Mouse (Mus musculus): Measurements from ENCODE around the gene Enthd1. TPM values are rescaled to one million over a fixed set of nuclear protein-coding genes. Genes with fewer than 3 reads are reported as not detected.
A peak's percentile ranks its signal among the peaks of the same experiment; 100 is the strongest.

The Enthd1 gene
- polyA plus RNA-seq, 1 experiment from 2014 or later: not detected

DNA sequence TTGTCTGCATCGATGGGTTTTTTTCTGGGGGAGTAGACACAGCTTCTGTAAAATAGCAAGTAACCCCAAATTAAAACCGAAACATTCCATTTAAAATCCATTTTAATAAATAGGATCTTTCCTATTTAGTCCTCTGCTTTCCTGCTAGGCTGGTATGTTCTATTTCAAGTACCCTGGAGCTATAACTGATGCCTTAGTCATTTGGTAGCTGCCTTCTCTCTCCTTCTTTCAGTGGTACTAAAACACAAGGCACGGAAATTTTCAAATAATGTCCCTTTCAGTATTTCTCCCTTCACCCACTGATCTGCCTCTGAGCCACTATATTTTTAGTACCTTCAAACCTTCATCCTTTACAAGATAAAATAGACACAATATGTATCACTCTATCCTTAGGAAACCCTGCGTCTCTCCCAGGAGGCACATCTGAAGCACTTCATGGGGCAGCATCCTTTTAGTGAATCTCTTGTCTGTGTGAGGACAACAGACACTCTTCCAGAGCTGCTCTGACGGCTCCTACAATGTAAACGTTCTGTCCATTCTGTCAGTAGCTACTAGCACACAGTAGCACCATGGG is 90.4 kb downstream of the Enthd1 start:
- DNase-seq (ENCODE audit: low spot score): no peak
- Histone ChIP-seq H3K4me2 (ENCODE audit: low read depth, severe bottlenecking) (no peak overlapping the region), H3K4me3 (ENCODE audit: low read depth, low read length) (no peak overlapping the region), H3K9me3 (ENCODE audit: control insufficient read depth, low read length) (no peaks in the 10 kb centered on the region), H3K36me3 (ENCODE audit: control insufficient read depth, insufficient read depth, low read length) (no peaks in the 10 kb centered on the region), H3K4me1 (ENCODE audit: control insufficient read depth, insufficient read depth, low read length) (no peaks in the 10 kb centered on the region), H3K27me3 (ENCODE audit: control insufficient read depth, insufficient read depth, low read length) (no peaks in the 10 kb centered on the region), H3K27ac (replicated peaks; ENCODE audit: low read depth, low read length) (no peak overlapping the region), H3K9ac (ENCODE audit: low read length) (no peak overlapping the region)
- no peak for ATAC-seq (ENCODE audit: insufficient number of reproducible peaks, low FRiP score, low TSS enrichment, low read depth)
- 84% methylated on average over 6 of the region's 6 CpGs for WGBS

- no peak for DNase-seq (ENCODE audit: low spot score)
- H3K4me2 ChIP-seq (ENCODE audit: low read depth, severe bottlenecking): no peak overlapping the region
- no peak for ATAC-seq (ENCODE audit: insufficient number of reproducible peaks, low FRiP score, low TSS enrichment, low read depth)
- no peak overlapping the region for H3K9ac ChIP-seq (ENCODE audit: low read length)
- no peaks in the 10 kb centered on the region for H3K27me3 ChIP-seq (ENCODE audit: control insufficient read depth, insufficient read depth, low read length)
- no peaks in the 10 kb centered on the region for H3K9me3 ChIP-seq (ENCODE audit: control insufficient read depth, low read length)
- 0 out of 2 replicates have a peak, but pooled peaks cover 4% of the 10 kb centered on the region for H3K4me1 ChIP-seq (ENCODE audit: control insufficient read depth, insufficient read depth, low read length)
- H3K36me3 ChIP-seq (ENCODE audit: control insufficient read depth, insufficient read depth, low read length): no peaks in the 10 kb centered on the region
- H3K27ac ChIP-seq (replicated peaks; ENCODE audit: low read depth, low read length): no peak overlapping the region
- WGBS: 87% methylated on average over 4 of the region's 4 CpGs
- H3K4me3 ChIP-seq (ENCODE audit: low read depth, low read length): no peak overlapping the region
Measured at GRCm38 (mm10) chr15:80467876-80468275, 97.1 kb downstream of the Enthd1 start.

DNA sequence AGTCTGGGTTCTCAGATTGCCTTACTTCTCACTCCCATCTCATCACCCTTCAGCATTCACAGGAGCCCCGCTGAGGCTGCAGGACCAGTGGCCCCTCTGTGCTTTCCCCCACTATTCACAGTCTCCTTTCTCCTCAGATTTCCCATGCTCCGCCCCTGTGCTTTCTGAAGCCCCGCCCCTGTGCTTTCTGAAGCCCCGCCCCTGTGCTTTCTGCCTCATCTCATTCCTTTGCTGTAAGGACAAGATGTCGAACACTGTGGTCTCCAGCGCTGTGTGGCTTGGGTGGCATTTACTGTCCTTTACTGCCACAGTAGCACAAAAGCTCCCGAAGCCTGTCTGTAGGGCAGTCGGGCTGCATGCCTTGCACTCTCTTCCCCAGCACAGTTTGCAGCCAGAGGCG is 102.8 kb downstream of the Enthd1 start:
- Histone ChIP-seq H3K36me3 (ENCODE audit: control insufficient read depth, insufficient read depth, low read length) (no peaks in the 10 kb centered on the region), H3K4me2 (ENCODE audit: low read depth, severe bottlenecking) (peak overlapping the region; percentile 37), H3K4me3 (ENCODE audit: low read depth, low read length) (no peak overlapping the region), H3K4me1 (ENCODE audit: control insufficient read depth, insufficient read depth, low read length) (0 out of 2 replicates have a peak, but pooled peaks cover 6% of the 10 kb centered on the region), H3K9me3 (ENCODE audit: control insufficient read depth, low read length) (no peaks in the 10 kb centered on the region), H3K27ac (replicated peaks; ENCODE audit: low read depth, low read length) (no peak overlapping the region), H3K9ac (ENCODE audit: low read length) (no peak overlapping the region; the same call in 1 of the 2 replicates), H3K27me3 (ENCODE audit: control insufficient read depth, insufficient read depth, low read length) (no peaks in the 10 kb centered on the region)
- ATAC-seq (ENCODE audit: insufficient number of reproducible peaks, low FRiP score, low TSS enrichment, low read depth) (no peak), DNase-seq (ENCODE audit: low spot score) (peak; percentile 67)
- WGBS: 0% methylated on average over 9 of the region's 9 CpGs

DNA sequence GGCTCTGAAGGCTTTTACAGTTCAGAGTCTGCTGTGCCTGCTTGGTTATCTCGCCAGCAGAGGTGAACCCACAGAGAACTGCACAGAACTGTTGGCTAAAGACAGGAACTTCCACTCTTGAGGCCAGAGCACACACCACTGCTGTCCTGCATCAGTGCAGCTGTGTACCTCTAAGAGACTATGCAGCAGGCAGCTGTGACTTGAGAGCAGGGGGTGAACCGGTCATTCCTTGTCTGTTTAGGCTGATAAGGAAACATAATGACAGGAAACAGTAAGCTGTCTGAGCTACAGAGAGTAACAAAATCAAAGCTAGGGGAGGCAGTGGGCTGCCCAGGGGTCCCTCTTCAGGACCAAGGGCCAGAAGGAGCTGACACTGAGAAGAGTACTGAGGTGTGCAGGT is 103.5 kb downstream of the Enthd1 start:
- ATAC-seq (ENCODE audit: insufficient number of reproducible peaks, low FRiP score, low TSS enrichment, low read depth) (no peak), DNase-seq (ENCODE audit: low spot score) (no peak)
- Histone ChIP-seq H3K27ac (replicated peaks; ENCODE audit: low read depth, low read length) (no peak overlapping the region), H3K9ac (ENCODE audit: low read length) (no peak overlapping the region), H3K9me3 (ENCODE audit: control insufficient read depth, low read length) (no peaks in the 10 kb centered on the region), H3K4me3 (ENCODE audit: low read depth, low read length) (no peak overlapping the region), H3K36me3 (ENCODE audit: control insufficient read depth, insufficient read depth, low read length) (no peaks in the 10 kb centered on the region), H3K27me3 (ENCODE audit: control insufficient read depth, insufficient read depth, low read length) (no peaks in the 10 kb centered on the region), H3K4me2 (ENCODE audit: low read depth, severe bottlenecking) (no peak overlapping the region), H3K4me1 (ENCODE audit: control insufficient read depth, insufficient read depth, low read length) (0 out of 2 replicates have a peak, but pooled peaks cover 6% of the 10 kb centered on the region)
- WGBS: 47% methylated on average over 2 of the region's 2 CpGs

GRCm38 (mm10) chr15:80460011-80460410 is 104.9 kb downstream of the Enthd1 start:
- no peak for ATAC-seq (ENCODE audit: insufficient number of reproducible peaks, low FRiP score, low TSS enrichment, low read depth)
- 56% methylated on average over 9 of the region's 9 CpGs for WGBS
- DNase-seq (ENCODE audit: low spot score): no peak
- Histone ChIP-seq H3K9me3 (ENCODE audit: control insufficient read depth, low read length) (no peaks in the 10 kb centered on the region), H3K36me3 (ENCODE audit: control insufficient read depth, insufficient read depth, low read length) (no peaks in the 10 kb centered on the region), H3K27ac (replicated peaks; ENCODE audit: low read depth, low read length) (no peak overlapping the region), H3K4me3 (ENCODE audit: low read depth, low read length) (no peak overlapping the region), H3K9ac (ENCODE audit: low read length) (no peak overlapping the region), H3K4me2 (ENCODE audit: low read depth, severe bottlenecking) (no peak overlapping the region), H3K27me3 (ENCODE audit: control insufficient read depth, insufficient read depth, low read length) (no peaks in the 10 kb centered on the region), H3K4me1 (ENCODE audit: control insufficient read depth, insufficient read depth, low read length) (0 out of 2 replicates have a peak, but pooled peaks cover 6% of the 10 kb centered on the region)

DNA sequence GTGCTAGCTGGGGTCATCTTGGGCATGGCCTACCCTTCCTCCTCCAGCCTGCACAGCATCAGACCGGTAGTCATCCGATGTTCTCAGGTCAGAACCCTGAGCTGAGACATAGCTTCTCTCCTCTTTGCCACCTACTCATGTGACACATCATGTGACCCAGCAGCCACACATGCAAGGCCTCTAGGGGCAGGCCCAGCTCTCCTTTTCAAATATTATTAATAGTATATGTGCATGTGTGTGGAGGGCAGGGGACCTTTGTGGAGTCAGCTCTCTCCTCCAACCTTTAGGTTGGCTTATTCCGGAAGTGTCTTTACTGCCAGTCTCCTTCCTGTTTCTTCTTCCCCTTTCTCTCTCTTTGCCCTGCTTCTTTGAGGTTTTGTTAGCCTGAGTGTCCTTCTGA is 107.0 kb downstream of the Enthd1 start:
- H3K9ac ChIP-seq (ENCODE audit: low read length): no peak overlapping the region
- no peak for ATAC-seq (ENCODE audit: insufficient number of reproducible peaks, low FRiP score, low TSS enrichment, low read depth)
- H3K4me1 ChIP-seq (ENCODE audit: control insufficient read depth, insufficient read depth, low read length): 0 out of 2 replicates have a peak, but pooled peaks cover 2% of the 10 kb centered on the region
- no peak overlapping the region for H3K4me2 ChIP-seq (ENCODE audit: low read depth, severe bottlenecking)
- H3K36me3 ChIP-seq (ENCODE audit: control insufficient read depth, insufficient read depth, low read length): no peaks in the 10 kb centered on the region
- no peaks in the 10 kb centered on the region for H3K27me3 ChIP-seq (ENCODE audit: control insufficient read depth, insufficient read depth, low read length)
- no peak overlapping the region for H3K27ac ChIP-seq (replicated peaks; ENCODE audit: low read depth, low read length)
- H3K9me3 ChIP-seq (ENCODE audit: control insufficient read depth, low read length): no peaks in the 10 kb centered on the region
- WGBS: 90% methylated on average over 3 of the region's 3 CpGs
- no peak for DNase-seq (ENCODE audit: low spot score)
- no peak overlapping the region for H3K4me3 ChIP-seq (ENCODE audit: low read depth, low read length)

GRCm38 (mm10) chr15:80454486-80454885 is 110.5 kb downstream of the Enthd1 start:
- DNase-seq (ENCODE audit: low spot score): no peak
- Histone ChIP-seq H3K4me3 (ENCODE audit: low read depth, low read length) (no peak overlapping the region), H3K9ac (ENCODE audit: low read length) (no peak overlapping the region), H3K4me1 (ENCODE audit: control insufficient read depth, insufficient read depth, low read length) (no peaks in the 10 kb centered on the region), H3K27ac (replicated peaks; ENCODE audit: low read depth, low read length) (no peak overlapping the region), H3K9me3 (ENCODE audit: control insufficient read depth, low read length) (no peaks in the 10 kb centered on the region), H3K4me2 (ENCODE audit: low read depth, severe bottlenecking) (no peak overlapping the region), H3K36me3 (ENCODE audit: control insufficient read depth, insufficient read depth, low read length) (no peaks in the 10 kb centered on the region), H3K27me3 (ENCODE audit: control insufficient read depth, insufficient read depth, low read length) (no peaks in the 10 kb centered on the region)
- WGBS: 75% methylated on average over 6 of the region's 6 CpGs
- ATAC-seq (ENCODE audit: insufficient number of reproducible peaks, low FRiP score, low TSS enrichment, low read depth): no peak

DNA sequence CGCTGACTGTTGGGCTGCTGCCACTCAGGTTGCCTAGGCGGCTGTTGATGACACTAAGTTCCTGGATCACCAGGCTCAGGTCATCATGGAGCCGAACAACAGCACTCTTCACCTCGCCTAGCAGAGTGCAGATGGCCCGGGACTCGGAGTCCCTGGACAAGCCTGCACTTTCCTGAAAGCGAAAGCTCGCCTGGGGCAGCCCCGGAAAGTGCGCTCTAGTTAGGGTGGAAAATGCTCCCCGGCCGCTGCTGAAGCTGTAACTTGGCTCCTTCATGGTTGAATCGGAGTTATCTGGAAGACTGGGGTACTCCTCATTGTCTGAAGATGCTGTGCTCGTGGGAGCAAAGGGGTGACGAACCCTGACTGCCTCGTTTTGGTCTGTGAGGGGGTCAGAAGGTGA is 112.5 kb downstream of the Enthd1 start:
- Histone ChIP-seq H3K36me3 (ENCODE audit: control insufficient read depth, insufficient read depth, low read length) (no peaks in the 10 kb centered on the region), H3K9me3 (ENCODE audit: control insufficient read depth, low read length) (no peaks in the 10 kb centered on the region), H3K27ac (replicated peaks; ENCODE audit: low read depth, low read length) (no peak overlapping the region), H3K4me1 (ENCODE audit: control insufficient read depth, insufficient read depth, low read length) (no peaks in the 10 kb centered on the region), H3K27me3 (ENCODE audit: control insufficient read depth, insufficient read depth, low read length) (no peaks in the 10 kb centered on the region), H3K4me3 (ENCODE audit: low read depth, low read length) (no peak overlapping the region), H3K4me2 (ENCODE audit: low read depth, severe bottlenecking) (no peak overlapping the region), H3K9ac (ENCODE audit: low read length) (no peak overlapping the region)
- DNase-seq (ENCODE audit: low spot score): peak; percentile 27
- WGBS: 30% methylated on average over 16 of the region's 16 CpGs
- ATAC-seq (ENCODE audit: insufficient number of reproducible peaks, low FRiP score, low TSS enrichment, low read depth): no peak
